Mouse (Mus musculus) hindbrain, embryonic 11.5 days (tissue): Measurements from ENCODE around the gene Arid3c. TPM values are rescaled to one million over a fixed set of nuclear protein-coding genes. Genes with fewer than 3 reads are reported as not detected.

Source experiments
- ATAC-seq: fragments of 200-750 bp; cut with Nextera tagmentation; 2 replicates; pipeline ENCODE4 v1.8.0; 2017; ENCODE audit warnings: mild to moderate bottlenecking, moderate TSS enrichment, moderate library complexity; ENCODE audit not compliant: low FRiP score
- DNase-seq: peaks from one replicate; pipeline ENCODE4 v3.0.0-alpha.2; 2015; ENCODE audit warnings: low spot score
- H3K27ac ChIP-seq: fragments of 300-500 bp; sonication (generic); 2 replicates; pipeline ENCODE4 v1.5.1; 2014; ENCODE audit warnings: mild to moderate bottlenecking, low read depth, low read length
- H3K27me3 ChIP-seq: fragments of 300-500 bp; sonication (generic); 2 replicates; pipeline ENCODE4 v1.6.1; 2014; ENCODE audit warnings: mild to moderate bottlenecking, low read length, moderate library complexity, mixed read lengths; ENCODE audit not compliant: control insufficient read depth, insufficient read depth
- H3K36me3 ChIP-seq: fragments of 300-500 bp; sonication (generic); 2 replicates; pipeline ENCODE4 v1.6.1; 2014; ENCODE audit warnings: mild to moderate bottlenecking, low read length, moderate library complexity, mixed read lengths; ENCODE audit not compliant: control insufficient read depth, insufficient read depth
- H3K4me1 ChIP-seq: fragments of 300-500 bp; sonication (generic); replicated peaks from 2 replicates; pipeline ENCODE4 v1.6.1; 2014; ENCODE audit warnings: low read length, mixed read lengths; ENCODE audit not compliant: control insufficient read depth, insufficient read depth
- H3K4me2 ChIP-seq: fragments of 300-500 bp; sonication (generic); replicated peaks from 2 replicates; pipeline ENCODE4 v1.6.1; 2014; ENCODE audit warnings: mild to moderate bottlenecking, low read depth, low read length
- H3K4me3 ChIP-seq: fragments of 300-500 bp; sonication (generic); 2 replicates; pipeline ENCODE4 v1.5.1; 2014; ENCODE audit warnings: low read depth, low read length
- H3K9ac ChIP-seq: fragments of 300-500 bp; sonication (generic); 2 replicates; pipeline ENCODE4 v1.6.1; 2014; ENCODE audit warnings: low read depth, low read length
- H3K9me3 ChIP-seq: fragments of 300-500 bp; sonication (generic); 2 replicates; pipeline ENCODE4 v1.6.1; 2016; ENCODE audit warnings: low read length; ENCODE audit not compliant: control insufficient read depth
- WGBS: fragments of 180-500 bp; shearing (Covaris S2); extraction: QIAGEN DNeasy Blood & Tissue Kit; methylation state at CpG from one replicate; pipeline ENCODE4 v1.1.7; 2014; 5-methylcytosine and 5-hydroxymethylcytosine counted together
- polyA plus RNA-seq: library from polyadenylated mRNA; unstranded; fragments of >200 nt; fragmentation: Nextera tagmentation; extraction: Ambion mirVana; gene quantifications from 2 replicates; pipeline ENCODE4 v1.2.1, GENCODE M21; 2014

Arid3c gene
- polyA plus RNA-seq, 1 experiment from 2014 or later = 0.93 TPM

- Histone ChIP-seq H3K4me2 (peak overlapping the region; percentile 32), H3K4me3 (peak overlapping the region; percentile 8; the same call in 1 of the 2 replicates), H3K9me3 (no peaks in the 10 kb centered on the region), H3K4me1 (peaks cover 23% of the 10 kb centered on the region), H3K27me3 (no peaks in the 10 kb centered on the region), H3K27ac (peak overlapping the region; percentile 71), H3K36me3 (peaks cover 4% of the 10 kb centered on the region), H3K9ac (peak overlapping the region; percentile 44)
- no peak for ATAC-seq
- peak; percentile 44 for DNase-seq
- WGBS = 12% methylated on average over 6 of the region's 6 CpGs
Measured at GRCm38 (mm10) chr4:41682789-41683188, 48.2 kb downstream of the Arid3c start.

GRCm38 (mm10) chr4:41681947-41682346, 49.0 kb downstream of the Arid3c start:
- WGBS = 80% methylated on average over 10 of the region's 10 CpGs
- Histone ChIP-seq H3K4me3 (no peak overlapping the region), H3K4me1 (peaks cover 30% of the 10 kb centered on the region), H3K9me3 (no peaks in the 10 kb centered on the region), H3K27me3 (no peaks in the 10 kb centered on the region), H3K36me3 (peaks cover 4% of the 10 kb centered on the region), H3K4me2 (no peak overlapping the region), H3K9ac (no peak overlapping the region), H3K27ac (0 out of 2 replicates have a peak overlapping the region, but pooled peaks have one; percentile 71)
- ATAC-seq (no peak), DNase-seq (peak; percentile 22)

GRCm38 (mm10) chr4:41681176-41681575, 49.8 kb downstream of the Arid3c start:
- H3K36me3 ChIP-seq = peaks cover 4% of the 10 kb centered on the region
- no peaks in the 10 kb centered on the region for H3K27me3 ChIP-seq
- H3K4me2 ChIP-seq = no peak overlapping the region
- no peak overlapping the region for H3K27ac ChIP-seq
- no peak overlapping the region for H3K9ac ChIP-seq
- H3K9me3 ChIP-seq = no peaks in the 10 kb centered on the region
- DNase-seq (no peak), ATAC-seq (no peak)
- 59% methylated on average over 4 of the region's 4 CpGs for WGBS
- H3K4me3 ChIP-seq = no peak overlapping the region
- peaks cover 31% of the 10 kb centered on the region for H3K4me1 ChIP-seq

- ATAC-seq (no peak), DNase-seq (no peak)
- 0 out of 2 replicates have a peak overlapping the region, but pooled peaks have one; percentile 7 for H3K4me2 ChIP-seq
- no peaks in the 10 kb centered on the region for H3K9me3 ChIP-seq
- no peak overlapping the region for H3K4me3 ChIP-seq
- peaks cover 31% of the 10 kb centered on the region for H3K4me1 ChIP-seq
- H3K27ac ChIP-seq = peak overlapping the region; percentile 55; the same call in 1 of the 2 replicates
- WGBS = 14% methylated on average over 1 of the region's 2 CpGs
- no peaks in the 10 kb centered on the region for H3K27me3 ChIP-seq
- no peak overlapping the region for H3K9ac ChIP-seq
- H3K36me3 ChIP-seq = peaks cover 4% of the 10 kb centered on the region
Measured at GRCm38 (mm10) chr4:41679291-41679690, 51.7 kb downstream of the Arid3c start.

- Histone ChIP-seq H3K27ac (no peak overlapping the region; the same call in 1 of the 2 replicates), H3K36me3 (peaks cover 4% of the 10 kb centered on the region), H3K4me1 (peaks cover 31% of the 10 kb centered on the region)
Measured at GRCm38 (mm10) chr4:41678863-41679262, 52.1 kb downstream of the Arid3c start.

GRCm38 (mm10) chr4:41677006-41677629, 53.8 kb downstream of the Arid3c start:
- Histone ChIP-seq H3K27ac (peak overlapping the region; percentile 60), H3K4me1 (peaks cover 37% of the 10 kb centered on the region), H3K27me3 (no peaks in the 10 kb centered on the region), H3K9ac (0 out of 2 replicates have a peak overlapping the region, but pooled peaks have one; percentile 27), H3K4me2 (no peak overlapping the region), H3K4me3 (no peak overlapping the region), H3K9me3 (no peaks in the 10 kb centered on the region), H3K36me3 (peaks cover 4% of the 10 kb centered on the region)
- WGBS = 51% methylated on average over 13 of the region's 13 CpGs
- DNase-seq (peak; percentile 24), ATAC-seq (0 out of 2 replicates have a peak, but pooled peaks have one; percentile 33)

More at GRCm38 (mm10) chr4:41678863-41679262, 52.1 kb downstream of the Arid3c start:
- H3K27me3 ChIP-seq = no peaks in the 10 kb centered on the region
- H3K4me3 ChIP-seq = no peak overlapping the region
- DNase-seq (no peak), ATAC-seq (no peak)
- no peak overlapping the region for H3K9ac ChIP-seq
- H3K4me2 ChIP-seq = no peak overlapping the region
- H3K9me3 ChIP-seq = no peaks in the 10 kb centered on the region
- 72% methylated on average over 6 of the region's 6 CpGs for WGBS

GRCm38 (mm10) chr4:41676248-41677005, 54.5 kb downstream of the Arid3c start:
- Histone ChIP-seq H3K9ac (no peak overlapping the region), H3K36me3 (peaks cover 4% of the 10 kb centered on the region), H3K27me3 (no peaks in the 10 kb centered on the region), H3K27ac (0 out of 2 replicates have a peak overlapping the region, but pooled peaks have one; percentile 27), H3K4me3 (no peak overlapping the region), H3K4me2 (no peak overlapping the region), H3K4me1 (peaks cover 40% of the 10 kb centered on the region), H3K9me3 (no peaks in the 10 kb centered on the region)
- ATAC-seq (no peak), DNase-seq (no peak)
- 78% methylated on average over 16 of the region's 17 CpGs for WGBS
